Mouse (Mus musculus) lung, embryonic 16.5 days (tissue): Measurements from ENCODE around the gene Mapk8ip2. TPM values are rescaled to one million over a fixed set of nuclear protein-coding genes. Genes with fewer than 3 reads are reported as not detected.

Experiments used
- ATAC-seq: fragments of 200-750 bp; cut with Nextera tagmentation; 2 replicates; pipeline ENCODE4 v1.8.0; 2017; ENCODE audit warnings: low read depth, mild to moderate bottlenecking, moderate library complexity
- H3K27ac ChIP-seq: fragments of 300-500 bp; sonication (generic); 2 replicates; pipeline ENCODE4 v1.5.1; 2014; ENCODE audit warnings: mild to moderate bottlenecking, control low read depth, low read length
- H3K27me3 ChIP-seq: fragments of 300-500 bp; sonication (generic); 2 replicates; pipeline ENCODE4 v1.6.1; 2014; ENCODE audit warnings: low read depth, low read length, mixed read lengths; ENCODE audit not compliant: control insufficient read depth, insufficient read depth
- H3K36me3 ChIP-seq: fragments of 300-500 bp; sonication (generic); 2 replicates; pipeline ENCODE4 v1.6.1; 2014; ENCODE audit warnings: low read length; ENCODE audit not compliant: control insufficient read depth, insufficient read depth
- H3K4me1 ChIP-seq: fragments of 300-500 bp; sonication (generic); replicated peaks from 2 replicates; pipeline ENCODE4 v1.6.1; 2014; ENCODE audit warnings: low read length, mixed read lengths; ENCODE audit not compliant: control insufficient read depth, insufficient read depth
- H3K4me2 ChIP-seq: fragments of 300-500 bp; sonication (generic); 2 replicates; pipeline ENCODE4 v1.6.1; 2014; ENCODE audit warnings: low read depth, low read length, control low read depth
- H3K4me3 ChIP-seq: fragments of 300-500 bp; sonication (generic); 2 replicates; pipeline ENCODE4 v1.5.1; 2014; ENCODE audit warnings: mild to moderate bottlenecking, low read length, control low read depth
- H3K9ac ChIP-seq: fragments of 300-500 bp; sonication (generic); 2 replicates; pipeline ENCODE4 v1.6.1; 2014; ENCODE audit warnings: low read length, control low read depth
- H3K9me3 ChIP-seq: fragments of 300-500 bp; sonication (generic); 2 replicates; pipeline ENCODE4 v1.6.1; 2016; ENCODE audit warnings: low read length; ENCODE audit not compliant: control insufficient read depth
- WGBS: fragments of 180-500 bp; shearing (Covaris S2); extraction: QIAGEN DNeasy Blood & Tissue Kit; methylation state at CpG from one replicate; pipeline ENCODE4 v1.1.7; 2014; 5-methylcytosine and 5-hydroxymethylcytosine counted together
- polyA plus RNA-seq: library from polyadenylated mRNA; unstranded; fragments of >200 nt; fragmentation: Nextera tagmentation; extraction: Ambion mirVana; gene quantifications from 2 replicates; pipeline ENCODE4 v1.2.1, GENCODE M21; 2015

Mapk8ip2 gene
- polyA plus RNA-seq, 1 experiment from 2014 or later = 0.50 TPM

- Histone ChIP-seq H3K27ac (no peak overlapping the region), H3K9me3 (no peaks in the 10 kb centered on the region), H3K9ac (no peak overlapping the region), H3K27me3 (0 out of 2 replicates have a peak, but pooled peaks cover 3% of the 10 kb centered on the region), H3K4me3 (no peak overlapping the region), H3K36me3 (peaks cover 6% of the 10 kb centered on the region; the same call in 1 of the 2 replicates), H3K4me1 (peaks cover 5% of the 10 kb centered on the region), H3K4me2 (no peak overlapping the region)
- 94% methylated on average over 9 of the region's 9 CpGs for WGBS
- ATAC-seq = no peak
Observed at GRCm38 (mm10) chr15:89504838-89505237, 51.1 kb downstream of the Mapk8ip2 start.

DNA sequence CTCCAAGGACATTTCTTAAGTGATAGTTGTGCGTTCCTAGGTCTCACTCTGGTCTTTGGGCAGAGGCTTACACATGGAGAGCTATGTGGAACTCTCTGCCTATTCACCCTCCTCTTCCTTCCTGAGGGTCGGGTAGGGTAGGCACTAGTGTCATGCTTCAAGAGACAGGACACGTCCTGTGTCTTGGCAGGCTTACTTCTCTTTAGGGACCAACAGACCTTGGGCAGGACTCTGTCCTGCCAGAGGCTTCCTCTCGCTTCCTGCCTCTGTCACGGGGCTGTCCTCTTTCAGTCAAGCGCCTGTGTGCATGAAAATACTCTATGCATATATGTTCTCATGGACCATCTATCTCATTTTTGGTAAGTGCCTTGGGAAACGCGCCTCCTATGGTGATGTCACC is 54.0 kb downstream of the Mapk8ip2 start:
- H3K9ac ChIP-seq = no peak overlapping the region
- H3K9me3 ChIP-seq = no peaks in the 10 kb centered on the region
- no peak for ATAC-seq

GRCm38 (mm10) chr15:89512679-89513078 is 59.0 kb downstream of the Mapk8ip2 start:
- 57% methylated on average over 4 of the region's 4 CpGs for WGBS
- no peak overlapping the region for H3K27ac ChIP-seq
- H3K9ac ChIP-seq = no peak overlapping the region
- no peak overlapping the region for H3K4me3 ChIP-seq
- H3K4me1 ChIP-seq = no peaks in the 10 kb centered on the region
- H3K27me3 ChIP-seq = no peaks in the 10 kb centered on the region
- ATAC-seq = no peak
- no peaks in the 10 kb centered on the region for H3K9me3 ChIP-seq
- no peaks in the 10 kb centered on the region for H3K36me3 ChIP-seq
- H3K4me2 ChIP-seq = no peak overlapping the region

More for the DNA sequence above, 54.0 kb downstream of the Mapk8ip2 start:
- WGBS = 82% methylated on average over 8 of the region's 8 CpGs
- H3K4me2 ChIP-seq = no peak overlapping the region
- no peaks in the 10 kb centered on the region for H3K4me1 ChIP-seq
- H3K27me3 ChIP-seq = no peaks in the 10 kb centered on the region
- no peak overlapping the region for H3K4me3 ChIP-seq
- no peak overlapping the region for H3K27ac ChIP-seq
- H3K36me3 ChIP-seq = peaks cover 6% of the 10 kb centered on the region; the same call in 1 of the 2 replicates

Other genes with a start within 250 kb of the Mapk8ip2 start
- gene Ppp6r2, start 242.4 kb upstream of the Mapk8ip2 start, polyA plus RNA-seq = 25.7 and 26.4 TPM in 2 replicates
- 42.2 and 50.5 TPM in 2 replicates for gene Sbf1, start 138.6 kb upstream of the Mapk8ip2 start, polyA plus RNA-seq
- 0.64 and 1.0 TPM in 2 replicates for gene Adm2, start 131.2 kb upstream of the Mapk8ip2 start, polyA plus RNA-seq
- gene Miox, start 119.5 kb upstream of the Mapk8ip2 start, polyA plus RNA-seq = not detected in 2 replicates
- 79.0 and 83.6 TPM in 2 replicates for gene Lmf2, start 98.3 kb upstream of the Mapk8ip2 start, polyA plus RNA-seq
- gene Ncaph2, start 98.2 kb upstream of the Mapk8ip2 start, polyA plus RNA-seq = 158 and 172 TPM in 2 replicates
- 3.4 and 7.7 TPM in 2 replicates for gene Sco2, start 80.1 kb upstream of the Mapk8ip2 start, polyA plus RNA-seq
- gene Tymp, start 76.9 kb upstream of the Mapk8ip2 start, polyA plus RNA-seq = 1.5 and 1.6 TPM in 2 replicates
- gene Odf3b, start 74.6 kb upstream of the Mapk8ip2 start, polyA plus RNA-seq = 9.6 and 16.1 TPM in 2 replicates
- gene Klhdc7b, start 69.0 kb upstream of the Mapk8ip2 start, polyA plus RNA-seq = 0.04 TPM in 1 of 2 replicates, not detected in the other
- not detected in 2 replicates for gene Syce3, start 43.4 kb upstream of the Mapk8ip2 start, polyA plus RNA-seq
- gene Cpt1b, start 28.1 kb upstream of the Mapk8ip2 start, polyA plus RNA-seq = 4.7 and 5.7 TPM in 2 replicates
- gene C730034F03Rik, start 24.3 kb upstream of the Mapk8ip2 start, polyA plus RNA-seq = 2.6 and 2.9 TPM in 2 replicates
- not detected in 2 replicates for gene Gm44502, start 24.2 kb upstream of the Mapk8ip2 start, polyA plus RNA-seq
- 58.4 and 60.4 TPM in 2 replicates for gene Chkb, start 24.0 kb upstream of the Mapk8ip2 start, polyA plus RNA-seq
- gene Arsa, start 23.5 kb downstream of the Mapk8ip2 start, polyA plus RNA-seq = 22.1 and 27.0 TPM in 2 replicates
- gene Shank3, start 45.7 kb downstream of the Mapk8ip2 start, polyA plus RNA-seq = 2.3 and 2.5 TPM in 2 replicates
- gene Acr, start 114.4 kb downstream of the Mapk8ip2 start, polyA plus RNA-seq = 0.14 and 0.20 TPM in 2 replicates
- gene Rabl2, start 138.0 kb downstream of the Mapk8ip2 start, polyA plus RNA-seq = 51.3 and 52.8 TPM in 2 replicates